Mouse (Mus musculus) CD8-positive naive resting alpha-beta T cell, adult 2 months (primary cell): ENCODE results near the gene Efna1.

ENCODE experiments used
- DNase-seq, 2 experiments: peaks; one replicate each; pipeline ENCODE4 v3.0.0; 2022; ENCODE audit warnings: low read depth in 2 of 2, low spot score in 2 of 2

Efna1 gene

GRCm38 (mm10) chr3:89279153-89279890, 1.6 kb downstream of the Efna1 start:
- no peak for DNase-seq

GRCm38 (mm10) chr3:89278643-89279042, 2.3 kb downstream of the Efna1 start:
- DNase-seq = no peak

- no peak for DNase-seq
Observed at GRCm38 (mm10) chr3:89278107-89278506, 2.8 kb downstream of the Efna1 start.

- DNase-seq = no peak
Observed at GRCm38 (mm10) chr3:89277281-89278021, 3.5 kb downstream of the Efna1 start.

- no peak for DNase-seq
Observed at GRCm38 (mm10) chr3:89276061-89276460, 4.9 kb downstream of the Efna1 start.

- DNase-seq = no peak
Observed at GRCm38 (mm10) chr3:89271760-89272159, 9.2 kb downstream of the Efna1 start.

GRCm38 (mm10) chr3:89270891-89271290, 10.1 kb downstream of the Efna1 start:
- DNase-seq = no peak

- peak; percentile 46 to 57 for DNase-seq
Observed at GRCm38 (mm10) chr3:89270051-89270755, 10.7 kb downstream of the Efna1 start, which contains the start of gene Slc50a1. TSS of gene Slc50a1 (minus strand) at chr3:89270570.

- no peak for DNase-seq
Observed at GRCm38 (mm10) chr3:89268916-89269315, 12.0 kb downstream of the Efna1 start.

GRCm38 (mm10) chr3:89266439-89266893, 14.5 kb downstream of the Efna1 start:
- DNase-seq = peak; percentile 61 to 66

- DNase-seq = no peak
Observed at GRCm38 (mm10) chr3:89262417-89262816, 18.5 kb downstream of the Efna1 start.

GRCm38 (mm10) chr3:89260211-89260610, 20.7 kb downstream of the Efna1 start:
- no peak for DNase-seq

- no peak for DNase-seq
Observed at GRCm38 (mm10) chr3:89259076-89259475, 21.9 kb downstream of the Efna1 start, which contains the start of gene Dpm3. TSS of gene Dpm3 (plus strand) at chr3:89259358.

GRCm38 (mm10) chr3:89256177-89256576, 24.8 kb downstream of the Efna1 start:
- DNase-seq = no peak

GRCm38 (mm10) chr3:89254994-89255393, 25.9 kb downstream of the Efna1 start:
- no peak for DNase-seq

GRCm38 (mm10) chr3:89251365-89251895, 29.5 kb downstream of the Efna1 start:
- peak in 1 of 2 experiments; percentile 33 for DNase-seq

GRCm38 (mm10) chr3:89250435-89251040, 30.4 kb downstream of the Efna1 start:
- peak; percentile 54 to 60 for DNase-seq

GRCm38 (mm10) chr3:89247466-89247865, 33.5 kb downstream of the Efna1 start:
- no peak for DNase-seq

- DNase-seq = peak; percentile 77 to 80
Observed at GRCm38 (mm10) chr3:89246261-89247100, 34.5 kb downstream of the Efna1 start, which contains the start of gene Trim46. TSS of gene Trim46 (minus strand) at chr3:89246309.

- no peak for DNase-seq
Observed at GRCm38 (mm10) chr3:89245688-89246171, 35.2 kb downstream of the Efna1 start, which contains the start of gene Krtcap2. TSS of gene Krtcap2 (plus strand) at chr3:89245966.
